Mouse (Mus musculus): ENCODE data around the gene Amigo3. TPM values are rescaled to one million over a fixed set of nuclear protein-coding genes. Genes with fewer than 3 reads are reported as not detected.
"Not testable (repeated sequence)": the region's sequence is repeated elsewhere in the genome, so short reads cannot be mapped to it uniquely, and the experiment has no call there.

Amigo3 gene
- 0.49 and 3.3 TPM in 2 replicates for total RNA-seq (2017)

GRCm38 (mm10) chr9:108052885-108053664, at the start of gene Amigo3:
TSS of gene Amigo3 (plus strand) at chr9:108053159.
- ATAC-seq (replicated peaks; ENCODE audit: low read depth, poor library complexity, severe bottlenecking): peak; percentile 75

GRCm38 (mm10) chr9:108003531-108003890, 49.4 kb upstream of the Amigo3 start:
- no peak for ATAC-seq (replicated peaks; ENCODE audit: low read depth, poor library complexity, severe bottlenecking)

GRCm38 (mm10) chr9:108008041-108008440, 44.9 kb upstream of the Amigo3 start:
- no peak for ATAC-seq (replicated peaks; ENCODE audit: low read depth, poor library complexity, severe bottlenecking)

GRCm38 (mm10) chr9:108010385-108010784, 42.6 kb upstream of the Amigo3 start:
- no peak for ATAC-seq (replicated peaks; ENCODE audit: low read depth, poor library complexity, severe bottlenecking)

- not testable (repeated sequence) for ATAC-seq (replicated peaks; ENCODE audit: low read depth, poor library complexity, severe bottlenecking)
These were observed 39.4 kb upstream of the Amigo3 start for GRCm38 (mm10) chr9:108013577-108013976.

GRCm38 (mm10) chr9:108017127-108017526, 35.8 kb upstream of the Amigo3 start:
- ATAC-seq (replicated peaks; ENCODE audit: low read depth, poor library complexity, severe bottlenecking): no peak

GRCm38 (mm10) chr9:108020741-108021140, 32.2 kb upstream of the Amigo3 start:
- ATAC-seq (replicated peaks; ENCODE audit: low read depth, poor library complexity, severe bottlenecking): no peak

GRCm38 (mm10) chr9:108023216-108023615, 29.7 kb upstream of the Amigo3 start:
- ATAC-seq (replicated peaks; ENCODE audit: low read depth, poor library complexity, severe bottlenecking): no peak

GRCm38 (mm10) chr9:108026584-108026983, 26.4 kb upstream of the Amigo3 start:
- no peak for ATAC-seq (replicated peaks; ENCODE audit: low read depth, poor library complexity, severe bottlenecking)

- no peak for ATAC-seq (replicated peaks; ENCODE audit: low read depth, poor library complexity, severe bottlenecking)
These were observed 25.1 kb upstream of the Amigo3 start for GRCm38 (mm10) chr9:108027867-108028266.

GRCm38 (mm10) chr9:108032126-108032525, 20.8 kb upstream of the Amigo3 start:
- ATAC-seq (replicated peaks; ENCODE audit: low read depth, poor library complexity, severe bottlenecking): no peak

GRCm38 (mm10) chr9:108035331-108036156, 17.4 kb upstream of the Amigo3 start:
- ATAC-seq (replicated peaks; ENCODE audit: low read depth, poor library complexity, severe bottlenecking): peak; percentile 42; the same call in 1 of the 2 replicates

GRCm38 (mm10) chr9:108044751-108045492, 8.0 kb upstream of the Amigo3 start:
- ATAC-seq (replicated peaks; ENCODE audit: low read depth, poor library complexity, severe bottlenecking): no peak

- ATAC-seq (replicated peaks; ENCODE audit: low read depth, poor library complexity, severe bottlenecking): no peak
These were observed 6.4 kb upstream of the Amigo3 start for GRCm38 (mm10) chr9:108046582-108046981.

GRCm38 (mm10) chr9:108047601-108048565, 5.1 kb upstream of the Amigo3 start:
- ATAC-seq (replicated peaks; ENCODE audit: low read depth, poor library complexity, severe bottlenecking): no peak

- peak; percentile 1; the same call in 1 of the 2 replicates for ATAC-seq (replicated peaks; ENCODE audit: low read depth, poor library complexity, severe bottlenecking)
These were observed 4.4 kb upstream of the Amigo3 start for GRCm38 (mm10) chr9:108048566-108048955.

GRCm38 (mm10) chr9:108049016-108049455, 3.9 kb upstream of the Amigo3 start, which contains the start of gene Gmppb:
TSS of gene Gmppb (plus strand) at chr9:108049242.
- peak; percentile 80 for ATAC-seq (replicated peaks; ENCODE audit: low read depth, poor library complexity, severe bottlenecking)

- peak; percentile 6; the same call in 1 of the 2 replicates for ATAC-seq (replicated peaks; ENCODE audit: low read depth, poor library complexity, severe bottlenecking)
These were observed 3.3 kb upstream of the Amigo3 start for GRCm38 (mm10) chr9:108049561-108050251.

All from common myeloid progenitor, adult 5-6 weeks (primary cell).